ENCODE assay signal across 9 mouse cellular contexts in genomic region chr2:163716448-163716847, GRCm38 (mm10). TPM values are rescaled to one million over a fixed set of nuclear protein-coding genes. Genes with fewer than 3 reads are reported as not detected.
DNase-seq lines count a peak whose midpoint lies in the region; ATAC-seq lines count a peak whose summit lies in the region.
"Had no signal": no experiment of that assay in that cellular context is flagged by ENCODE, and none has a peak within 500 bp of the region (broad histone marks: within the 10 kb centered on the region; RNA-seq: fewer than 3 reads in every experiment).

No protein-coding gene starts in this region.

- intact Hi-C loops in left cerebral cortex, postnatal 36 days (cut with DNase I), result no loop called here

- peaks cover 20% of the 10 kb centered on the region for H3K4me1 ChIP-seq in kidney, embryonic 16.5 days (ENCODE audit: insufficient read depth, low read length)
- peaks cover 15% of the 10 kb centered on the region for H3K4me1 ChIP-seq in forebrain, embryonic 15.5 days

- no peaks in the 10 kb centered on the region for H3K27me3 ChIP-seq in kidney, embryonic 16.5 days (ENCODE audit: insufficient read depth, low read length)
- no peaks in the 10 kb centered on the region for H3K27me3 ChIP-seq in forebrain, embryonic 15.5 days

- H3K9me3 ChIP-seq in kidney, embryonic 16.5 days (ENCODE audit: low read length), result no peaks in the 10 kb centered on the region
- H3K9me3 ChIP-seq in forebrain, embryonic 15.5 days, result no peaks in the 10 kb centered on the region

- DNase-seq in kidney, postnatal 4 days, result no peak
- DNase-seq in brain, adult 2 months (ENCODE audit: low read depth, low spot score), result peak; percentile 54
- no peak for DNase-seq in embryo, embryonic 10 days (ENCODE audit: low spot score)
- DNase-seq in left cerebral cortex, adult 8-10 months (ENCODE audit: low spot score in 2 of 2), result no peak
- DNase-seq in left cerebral cortex, postnatal 36 days (ENCODE audit: low spot score in 2 of 2), result no peak
- DNase-seq: left cerebral cortex, postnatal 4 days had no signal

- WGBS in kidney, embryonic 16.5 days, result 41% methylated on average over 8 of the region's 8 CpGs
- 54% methylated on average over 8 of the region's 8 CpGs for WGBS in forebrain, embryonic 15.5 days

- peak overlapping the region; percentile 41; the same call in 1 of the 2 replicates for H3K27ac ChIP-seq in kidney, embryonic 16.5 days (ENCODE audit: low read length)
- 0 out of 2 replicates have a peak overlapping the region, but pooled peaks have one; percentile 34 for H3K27ac ChIP-seq in forebrain, embryonic 15.5 days (replicated peaks)

- H3K4me2 ChIP-seq in kidney, embryonic 16.5 days (replicated peaks; ENCODE audit: low read depth, low read length), result no peak overlapping the region
- H3K4me2 ChIP-seq in forebrain, embryonic 15.5 days (replicated peaks), result no peak overlapping the region

- H3K4me3 ChIP-seq in kidney, embryonic 16.5 days (ENCODE audit: low read length), result no peak overlapping the region
- no peak overlapping the region for H3K4me3 ChIP-seq in forebrain, embryonic 15.5 days

- 0 out of 2 replicates have a peak, but pooled peaks cover 2% of the 10 kb centered on the region for H3K36me3 ChIP-seq in kidney, embryonic 16.5 days (ENCODE audit: insufficient read depth, low read length)
- no peaks in the 10 kb centered on the region for H3K36me3 ChIP-seq in forebrain, embryonic 15.5 days

- no peak for ATAC-seq in kidney, embryonic 16.5 days (ENCODE audit: low FRiP score, low TSS enrichment)
- ATAC-seq in forebrain, embryonic 15.5 days (replicated peaks), result no peak
- peak; percentile 39 for ATAC-seq in megakaryocyte, adult 5-6 weeks (ENCODE audit: poor library complexity, severe bottlenecking)

- H3K9ac ChIP-seq in kidney, embryonic 16.5 days (replicated peaks; ENCODE audit: low read length), result no peak overlapping the region
- H3K9ac ChIP-seq in forebrain, embryonic 15.5 days (replicated peaks), result no peak overlapping the region

RNA-seq across cellular contexts. Expression of gene Ada, which starts 33.6 kb away (rescaled TPM):
- 11.7 and 13.3 TPM in 2 replicates for polyA plus RNA-seq in kidney, embryonic 16.5 days (2015; fragmentation: Nextera tagmentation; extraction: Ambion mirVana)
- 4.0 and 4.8 TPM in 2 replicates for polyA plus RNA-seq in forebrain, embryonic 15.5 days (2015; fragmentation: Nextera tagmentation; extraction: Ambion mirVana)
- 3.7 and 5.3 TPM in 2 replicates for total RNA-seq in megakaryocyte, adult 5-6 weeks (2015)
- 6.1 and 7.6 TPM in 2 replicates for total RNA-seq in megakaryocyte, adult 5-6 weeks (2017)
- total RNA-seq in left cerebral cortex, adult 8-10 months (2022), result 1 to 10 TPM; 1.4 to 2.0 (median 1.5) TPM
- total RNA-seq in left cerebral cortex, postnatal 36 days (2021), result 1 to 10 TPM; 1.5 to 1.6 TPM

RNA-seq across cellular contexts. Expression of gene Pkig, which starts 58.3 kb away (rescaled TPM):
- polyA plus RNA-seq in kidney, embryonic 16.5 days (2015; fragmentation: Nextera tagmentation; extraction: Ambion mirVana), result 180 and 187 TPM in 2 replicates
- 157 and 165 TPM in 2 replicates for polyA plus RNA-seq in forebrain, embryonic 15.5 days (2015; fragmentation: Nextera tagmentation; extraction: Ambion mirVana)
- total RNA-seq in megakaryocyte, adult 5-6 weeks (2015), result 47.7 and 50.9 TPM in 2 replicates
- total RNA-seq in megakaryocyte, adult 5-6 weeks (2017), result 36.8 and 55.2 TPM in 2 replicates
- total RNA-seq in left cerebral cortex, adult 8-10 months (2022), result 100 to 1,000 TPM; 112 to 128 (median 121) TPM
- total RNA-seq in left cerebral cortex, postnatal 36 days (2021), result 100 to 1,000 TPM; 135 to 144 TPM
